Mouse (Mus musculus): Measurements from ENCODE around the gene Cox19.

GRCm38 (mm10) chr5:139287787-139288186, 63.4 kb downstream of the Cox19 start:
- TF ChIP-seq POLR2A (IDR thresholded peaks at IDR 0.05; ENCODE audit: extremely low read depth, insufficient read depth, low read length), result no peak
- no peak for TF ChIP-seq CTCF (IDR thresholded peaks at IDR 0.05; ENCODE audit: extremely low read depth, insufficient read depth, low read length)
